Mouse (Mus musculus) CH12.LX (cell line): ENCODE measurements around the gene Tmx4. TPM values are rescaled to one million over a fixed set of nuclear protein-coding genes. Genes with fewer than 3 reads are reported as not detected.
"Not testable (repeated sequence)": the region's sequence is repeated elsewhere in the genome, so short reads cannot be mapped to it uniquely, and the experiment has no call there.

Experiments
- DNase-seq: peaks from one replicate; pipeline ENCODE4 v3.0.0-alpha.2; 2013; ENCODE audit errors: extremely low read depth
- H3K27ac ChIP-seq: 2 replicates; pipeline ENCODE4 v1.5.1; 2012; ENCODE audit warnings: low read depth, mild to moderate bottlenecking, control low read depth, moderate library complexity; ENCODE audit not compliant: insufficient read depth
- H3K27me3 ChIP-seq: replicated peaks from 2 replicates; pipeline ENCODE3; 2012; ENCODE audit warnings: inconsistent platforms
- H3K36me3 ChIP-seq, 2 experiments: replicated peaks in 1 of 2; 2 replicates each; pipeline versions ENCODE3 to v1.6.1; 2012; ENCODE audit warnings: inconsistent platforms in 1 of 2, low read length in 1 of 2, mild to moderate bottlenecking in 1 of 2, mixed read lengths in 1 of 2, moderate library complexity in 1 of 2; ENCODE audit not compliant: control insufficient read depth in 1 of 2, insufficient read depth in 1 of 2
- H3K4me1 ChIP-seq, 2 experiments: 2 replicates each; pipeline ENCODE4 v1.6.1; 2012; ENCODE audit warnings: inconsistent platforms in 1 of 2, moderate library complexity in 1 of 2; ENCODE audit not compliant: insufficient read depth in 2 of 2, control insufficient read depth in 1 of 2
- H3K4me2 ChIP-seq: 2 replicates; pipeline ENCODE4 v1.6.1; 2012; ENCODE audit warnings: low read depth, mild to moderate bottlenecking, control low read depth; ENCODE audit not compliant: poor library complexity, insufficient read depth, severe bottlenecking
- H3K4me3 ChIP-seq, 3 experiments: fragments of 150-350 bp in 1 of 3; sonication (generic) in 1 of 3; replicated peaks in 1 of 3; 2 replicates each; pipeline versions ENCODE3 to v1.5.1; 2011 to 2012; ENCODE audit warnings: low read depth in 2 of 3, low read length in 2 of 3, mild to moderate bottlenecking in 2 of 3, moderate library complexity in 2 of 3, control low read depth in 1 of 3, improper control_type of control experiment in 1 of 3, inconsistent platforms in 1 of 3, mixed read lengths in 1 of 3; ENCODE audit not compliant: poor library complexity in 1 of 3
- H3K79me2 ChIP-seq: replicated peaks from 2 replicates; pipeline ENCODE4 v1.6.1; 2012; ENCODE audit warnings: mild to moderate bottlenecking, moderate library complexity; ENCODE audit not compliant: control insufficient read depth, poor library complexity, insufficient read depth, severe bottlenecking; ENCODE audit errors: extremely low read depth
- H3K9ac ChIP-seq: 2 replicates; pipeline ENCODE4 v1.6.1; 2012; ENCODE audit warnings: low read depth, mild to moderate bottlenecking, control low read depth, moderate library complexity; ENCODE audit not compliant: insufficient read depth
- H3K9me3 ChIP-seq: replicated peaks from 2 replicates; pipeline ENCODE3; 2012; ENCODE audit warnings: low read length, inconsistent platforms, mixed read lengths
- BHLHE40 ChIP-seq: IDR thresholded peaks from 2 replicates; pipeline ENCODE4 v1.6.1; 2011; ENCODE audit warnings: mild to moderate bottlenecking, low read depth, low read length, improper control_type of control experiment
- CTCF ChIP-seq, 2 experiments: IDR thresholded peaks in 1 of 2; conservative IDR thresholded peaks in 1 of 2; 2 replicates each; pipeline ENCODE4 v1.5.1; 2011 to 2012; ENCODE audit warnings: low read depth in 2 of 2, low read length in 2 of 2, improper control_type of control experiment in 1 of 2, inconsistent platforms in 1 of 2, mild to moderate bottlenecking in 1 of 2, moderate library complexity in 1 of 2
- ETS1 ChIP-seq: conservative IDR thresholded peaks from 2 replicates; pipeline ENCODE4 v1.6.1; 2012; ENCODE audit warnings: low read depth, mild to moderate bottlenecking, inconsistent platforms, low read length, improper control_type of control experiment, moderate library complexity
- MAFK ChIP-seq: IDR thresholded peaks from 2 replicates; pipeline ENCODE4 v1.6.1; 2011; ENCODE audit warnings: low read length, improper control_type of control experiment; ENCODE audit not compliant: insufficient replicate concordance
- MAX ChIP-seq: IDR thresholded peaks from 2 replicates; pipeline ENCODE4 v1.6.1; 2011; ENCODE audit warnings: low read length, improper control_type of control experiment
- MEF2A ChIP-seq: IDR thresholded peaks from 2 replicates; pipeline ENCODE4 v1.6.1; 2014; ENCODE audit warnings: low read depth, mild to moderate bottlenecking, inconsistent platforms, low read length, improper control_type of control experiment, borderline replicate concordance
- MXI1 ChIP-seq: IDR thresholded peaks from 2 replicates; pipeline ENCODE4 v1.6.1; 2011; ENCODE audit warnings: mild to moderate bottlenecking, low read depth, low read length, improper control_type of control experiment
- MYC ChIP-seq: IDR thresholded peaks from 2 replicates; pipeline ENCODE4 v1.6.1; 2011; ENCODE audit warnings: low read depth, mild to moderate bottlenecking, improper control_type of control experiment, low read length
- NELFE ChIP-seq: IDR thresholded peaks from 2 replicates; pipeline ENCODE4 v1.6.1; 2011; ENCODE audit warnings: low read depth, low read length, improper control_type of control experiment
- POLR2A ChIP-seq: IDR thresholded peaks from 2 replicates; pipeline ENCODE4 v1.6.1; 2011; ENCODE audit warnings: low read depth, mild to moderate bottlenecking, improper control_type of control experiment, low read length
- RAD21 ChIP-seq: IDR thresholded peaks from 2 replicates; pipeline ENCODE4 v1.6.1; 2011; ENCODE audit warnings: low read depth, mild to moderate bottlenecking, low read length, improper control_type of control experiment, moderate library complexity
- RCOR1 ChIP-seq: conservative IDR thresholded peaks from 2 replicates; pipeline ENCODE4 v1.6.1; 2012; ENCODE audit warnings: low read depth, mild to moderate bottlenecking, inconsistent platforms, low read length, improper control_type of control experiment
- TCF12 ChIP-seq: IDR thresholded peaks from 2 replicates; pipeline ENCODE4 v1.6.1; 2014; ENCODE audit warnings: low read depth, mild to moderate bottlenecking, inconsistent platforms, low read length, improper control_type of control experiment
- ZNF384 ChIP-seq: IDR thresholded peaks from 2 replicates; pipeline ENCODE4 v1.6.1; 2012; ENCODE audit warnings: low read depth, low read length, improper control_type of control experiment, inconsistent platforms
- dilution Hi-C: fragments of 300-500 bp; cut with MboI; formaldehyde crosslinking; loops from 2 replicates; pipeline ENCODE4 v1.14.3; 2020; ENCODE audit warnings: low sequenced_read_pairs; ENCODE audit not compliant: extremely low pct_unique_long_range_greater_than_20kb, extremely low pct_ligation_motif_present
- in situ Hi-C: fragments of 300-500 bp; cut with MboI; formaldehyde crosslinking; loops from 3 replicates; pipeline ENCODE4 v1.14.3; 2019; ENCODE audit warnings: low sequenced_read_pairs, low pct_ligation_motif_present, low pct_unique_long_range_greater_than_20kb, mixed read lengths
- polyA plus RNA-seq: library from polyadenylated mRNA; unstranded; fragments of >175 nt; gene quantifications from 2 replicates; pipeline ENCODE4 v1.2.1, GENCODE M21; 2012; ENCODE audit warnings: low read depth; ENCODE audit not compliant: insufficient read length
- total RNA-seq, 2 experiments: library from RNA; depleted of rRNA; stranded (reverse); fragments of 300-350 nt in 1 of 2; fragments of >200 nt in 1 of 2; gene quantifications; 2 replicates each; pipeline ENCODE4 v1.2.3; 2012 to 2014

The Tmx4 gene
- total and polyA plus RNA-seq, 3 experiments: 5.8 to 10.4 (median 9.7) TPM

GRCm38 (mm10) chr2:134642377-134642776 is 1.6 kb downstream of the Tmx4 start:
- Histone ChIP-seq H3K9ac (peak overlapping the region; percentile 39; the same call in 1 of the 2 replicates), H3K4me3 (peak overlapping the region in 1 of 3 experiments; percentile 91), H3K79me2 (peaks cover 3% of the 10 kb centered on the region), H3K27ac (no peak overlapping the region), H3K4me1 (peaks cover 2 to 24% of the 10 kb centered on the region in 2 experiments), H3K36me3 (peaks cover 4 to 11% of the 10 kb centered on the region in 2 experiments), H3K4me2 (peak overlapping the region; percentile 61; the same call in 1 of the 2 replicates), H3K9me3 (no peaks in the 10 kb centered on the region), H3K27me3 (no peaks in the 10 kb centered on the region)
- TF ChIP-seq MYC: no peak
- dilution Hi-C loops: no loop called here
- DNase-seq: no peak
- in situ Hi-C loops: no loop called here

- no peak overlapping the region for H3K4me3 ChIP-seq
- H3K27me3 ChIP-seq: no peaks in the 10 kb centered on the region
- TF ChIP-seq BHLHE40 (no peak), MAFK (no peak), RAD21 (no peak), CTCF (conservative IDR thresholded peaks at IDR 0.05 in 1 of 2, IDR thresholded peaks at IDR 0.05 in 1 of 2; ENCODE audit: low read depth in 2 of 2, low read length in 2 of 2) (no peak), TCF12 (no peak), ZNF384 (peak; percentile 60), MEF2A (no peak)
- H3K79me2 ChIP-seq: peaks cover 3% of the 10 kb centered on the region
- peak overlapping the region; percentile 44 for H3K4me2 ChIP-seq
- DNase-seq: no peak
- no peak overlapping the region for H3K9ac ChIP-seq
- peaks cover 2 to 24% of the 10 kb centered on the region in 2 experiments for H3K4me1 ChIP-seq
- H3K36me3 ChIP-seq: peaks cover 4 to 13% of the 10 kb centered on the region in 2 experiments
- no peak overlapping the region for H3K27ac ChIP-seq
- in situ Hi-C loops (no loop called here), dilution Hi-C loops (no loop called here)
- H3K9me3 ChIP-seq: no peaks in the 10 kb centered on the region
Observed at GRCm38 (mm10) chr2:134641372-134641771, 2.6 kb downstream of the Tmx4 start.

- dilution Hi-C loops (no loop called here), in situ Hi-C loops (no loop called here)
- no peak overlapping the region for H3K9ac ChIP-seq
- DNase-seq: no peak
- no peak overlapping the region for H3K4me3 ChIP-seq
- H3K4me2 ChIP-seq: no peak overlapping the region
- H3K9me3 ChIP-seq: no peaks in the 10 kb centered on the region
- H3K27me3 ChIP-seq: no peaks in the 10 kb centered on the region
- H3K36me3 ChIP-seq: peaks cover 4 to 15% of the 10 kb centered on the region in 2 experiments
- no peak for TF ChIP-seq RCOR1
- peak; percentile 61 for TF ChIP-seq ZNF384
- no peak for TF ChIP-seq ETS1
- no peak for TF ChIP-seq NELFE
- TF ChIP-seq MAX: no peak
- no peak for TF ChIP-seq POLR2A
- no peak for TF ChIP-seq MAFK
- TF ChIP-seq MXI1: no peak
- peaks cover 3% of the 10 kb centered on the region for H3K79me2 ChIP-seq
- H3K27ac ChIP-seq: no peak overlapping the region
- peaks cover 2 to 20% of the 10 kb centered on the region in 2 experiments for H3K4me1 ChIP-seq
Observed at GRCm38 (mm10) chr2:134640398-134640797, 3.5 kb downstream of the Tmx4 start.

GRCm38 (mm10) chr2:134628541-134628940 is 15.4 kb downstream of the Tmx4 start:
- dilution Hi-C loops, in situ Hi-C loops, H3K9ac ChIP-seq: not testable (repeated sequence)

More at GRCm38 (mm10) chr2:134628541-134628940, 15.4 kb downstream of the Tmx4 start:
- H3K9me3 ChIP-seq, H3K4me3 ChIP-seq, H3K4me2 ChIP-seq, DNase-seq, H3K79me2 ChIP-seq, H3K27ac ChIP-seq, H3K27me3 ChIP-seq, H3K4me1 ChIP-seq: not testable (repeated sequence)
- peaks cover 3 to 12% of the 10 kb centered on the region in 2 experiments for H3K36me3 ChIP-seq
